ENCODE assay signal across 30 mouse cellular contexts in the genomic region with DNA sequence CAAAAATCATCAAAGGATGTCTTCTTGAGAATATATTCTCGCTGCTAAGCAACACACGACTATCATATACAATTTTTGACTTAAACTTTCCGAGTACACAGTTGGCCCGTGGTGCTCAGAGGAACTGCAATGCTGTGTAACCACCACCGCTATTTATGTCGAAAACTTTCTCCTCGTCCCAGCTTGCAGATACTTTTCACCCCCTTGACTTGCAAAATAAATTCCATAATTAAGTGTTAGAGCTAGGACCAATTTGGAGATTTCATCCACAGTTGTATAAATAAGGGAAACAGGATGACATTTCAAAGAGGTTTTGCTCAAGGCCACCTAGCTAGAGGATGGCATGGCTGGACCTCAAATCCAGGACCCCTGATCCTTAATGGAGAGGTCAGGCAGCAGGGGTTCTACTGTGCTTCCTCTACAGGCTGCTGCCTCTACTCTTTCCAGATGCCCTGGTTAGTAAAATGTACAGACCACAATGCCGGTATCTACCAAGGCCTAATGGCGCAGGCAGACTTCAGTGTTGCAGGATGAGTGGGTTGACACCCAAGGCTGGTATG. TPM values are rescaled to one million over a fixed set of nuclear protein-coding genes. Genes with fewer than 3 reads are reported as not detected.
"Had no signal": no experiment of that assay in that cellular context is flagged by ENCODE, and none has a peak within 500 bp of the region (broad histone marks: within the 10 kb centered on the region; RNA-seq: fewer than 3 reads in every experiment).

No protein-coding gene starts in this region.

- ATAC-seq: intestine, postnatal 0 days; liver, embryonic 12.5 days; midbrain, embryonic 13.5 days; midbrain, embryonic 16.5 days had no signal

- H3K9ac ChIP-seq: limb, embryonic 13.5 days; liver, embryonic 12.5 days; liver, embryonic 15.5 days; midbrain, embryonic 13.5 days; neural tube, embryonic 13.5 days; stomach, embryonic 15.5 days had no signal

- H3K9me3 ChIP-seq: liver, embryonic 15.5 days; stomach, embryonic 15.5 days had no signal

- H3K4me3 ChIP-seq: limb, embryonic 10.5 days; limb, embryonic 13.5 days; liver, embryonic 12.5 days; liver, embryonic 15.5 days; midbrain, embryonic 13.5 days; myocyte; neural tube, embryonic 13.5 days; stomach, embryonic 15.5 days had no signal

- H3K4me2 ChIP-seq: limb, embryonic 13.5 days; liver, embryonic 12.5 days; liver, embryonic 15.5 days; midbrain, embryonic 13.5 days; neural tube, embryonic 13.5 days; stomach, embryonic 15.5 days had no signal

- H3K36me3 ChIP-seq: limb, embryonic 10.5 days; limb, embryonic 13.5 days; liver, embryonic 12.5 days; liver, embryonic 15.5 days; midbrain, embryonic 13.5 days; neural tube, embryonic 13.5 days; stomach, embryonic 15.5 days had no signal

- H3K27ac ChIP-seq: kidney, postnatal 0 days; limb, embryonic 10.5 days; limb, embryonic 13.5 days; liver, embryonic 12.5 days; liver, embryonic 15.5 days; macrophage; midbrain, embryonic 13.5 days; neural tube, embryonic 13.5 days; stomach, embryonic 15.5 days had no signal

- H3K4me1 ChIP-seq: limb, embryonic 10.5 days; limb, embryonic 13.5 days; liver, embryonic 12.5 days; liver, embryonic 15.5 days; neural tube, embryonic 13.5 days; stomach, embryonic 15.5 days had no signal

- H3K27me3 ChIP-seq: limb, embryonic 13.5 days; liver, embryonic 12.5 days; liver, embryonic 15.5 days; midbrain, embryonic 13.5 days; neural tube, embryonic 13.5 days; stomach, embryonic 15.5 days had no signal

- DNase-seq: kidney, adult 2 months; kidney, postnatal 25 days; liver; retina, postnatal 1 day; right cerebral cortex, postnatal 25 days; spleen, adult 18-20 months; thymus, postnatal 25 days had no signal

RNA-seq across cellular contexts. Expression of a gene that starts 7.4 kb away (rescaled TPM):
- total RNA-seq: layer of hippocampus, postnatal 14 days; left cerebral cortex, adult 8-10 months; left cerebral cortex, postnatal 14 days; megakaryocyte, adult 5-6 weeks; monocyte, adult 5-6 weeks; neutrophil, adult 5-6 weeks had no signal
- polyA plus RNA-seq: intestine, embryonic 14.5 days; intestine, postnatal 0 days; kidney, adult 2 months; kidney, embryonic 14.5 days; kidney, postnatal 0 days; large intestine, adult 2 months; limb, embryonic 10.5 days; limb, embryonic 13.5 days; liver, embryonic 12.5 days; liver, embryonic 15.5 days; macrophage; midbrain, embryonic 13.5 days; midbrain, embryonic 16.5 days; myocyte; neural tube, embryonic 13.5 days; stomach, embryonic 15.5 days; thymus, postnatal 0 days; urinary bladder, adult 2 months had no signal

RNA-seq across cellular contexts. Expression of a gene that starts 40.9 kb away (rescaled TPM):
- polyA plus RNA-seq: macrophage had no signal
